Mouse (Mus musculus): ENCODE measurements around the gene Fam20b.
A peak's percentile ranks its signal among the peaks of the same experiment; 100 is the strongest.
"Not testable (repeated sequence)": the region's sequence is repeated elsewhere in the genome, so short reads cannot be mapped to it uniquely, and the experiment has no call there.

Gene Fam20b

GRCm38 (mm10) chr1:156669208-156669983 lies 49.5 kb downstream of the Fam20b start:
- no peak for DNase-seq

DNA sequence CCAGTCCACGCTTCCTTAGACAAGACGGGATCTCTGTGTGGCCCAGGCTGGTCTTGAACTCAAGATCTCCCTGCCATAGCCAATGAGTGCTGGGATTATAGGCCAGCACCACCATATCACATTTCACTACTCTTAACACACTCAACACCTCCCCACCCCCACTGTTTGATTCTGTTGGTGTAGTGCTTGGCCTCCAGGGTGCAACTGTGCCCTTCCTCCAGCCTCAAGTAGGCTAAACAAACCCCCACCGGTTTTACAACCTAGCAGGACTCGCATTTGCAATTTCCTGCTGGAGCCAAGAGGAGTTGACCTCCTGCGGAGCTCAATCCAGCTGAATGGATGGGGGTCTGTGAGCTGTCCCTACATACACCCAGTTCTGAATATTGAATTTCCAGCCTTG lies 50.3 kb downstream of the Fam20b start:
- peak; percentile 21 to 58 for DNase-seq

DNA sequence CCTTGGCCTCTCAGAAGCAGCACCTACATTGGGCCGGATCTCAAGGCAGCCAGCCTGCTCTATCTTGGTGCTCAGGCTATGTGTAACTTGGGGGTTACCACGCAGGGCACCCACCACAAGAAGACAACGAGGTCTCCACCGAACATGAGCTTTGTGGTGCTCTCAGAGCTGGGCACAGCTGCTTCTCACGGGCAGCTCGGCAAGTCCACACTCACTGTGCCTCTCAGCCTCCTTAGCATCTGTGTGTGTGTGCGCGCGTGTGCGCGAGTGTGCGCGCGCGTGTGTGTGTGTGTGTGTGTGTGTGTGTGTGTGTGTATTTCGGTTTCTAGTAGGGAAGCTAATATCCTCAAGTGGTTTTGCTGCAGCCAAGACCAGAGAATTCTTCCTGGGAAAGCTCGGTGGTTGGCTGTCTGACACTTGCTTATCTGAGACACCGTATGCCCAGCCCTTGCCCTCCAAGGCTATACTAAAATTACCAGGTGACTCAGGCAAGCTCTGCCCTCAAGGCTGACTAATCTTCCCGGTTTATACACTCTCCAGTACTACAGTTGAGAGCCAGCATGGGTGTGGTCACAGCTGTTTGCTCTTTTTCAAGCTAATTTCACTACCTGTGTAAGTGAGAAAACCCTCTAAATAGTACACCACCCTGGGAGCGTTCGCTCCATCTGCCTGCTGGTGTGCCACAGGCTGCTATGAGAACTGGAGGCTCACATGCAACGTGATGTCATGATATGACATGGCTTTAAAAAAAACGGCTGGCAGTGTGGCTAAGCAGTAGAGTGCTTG lies 51.6 kb downstream of the Fam20b start:
- DNase-seq: no peak

DNA sequence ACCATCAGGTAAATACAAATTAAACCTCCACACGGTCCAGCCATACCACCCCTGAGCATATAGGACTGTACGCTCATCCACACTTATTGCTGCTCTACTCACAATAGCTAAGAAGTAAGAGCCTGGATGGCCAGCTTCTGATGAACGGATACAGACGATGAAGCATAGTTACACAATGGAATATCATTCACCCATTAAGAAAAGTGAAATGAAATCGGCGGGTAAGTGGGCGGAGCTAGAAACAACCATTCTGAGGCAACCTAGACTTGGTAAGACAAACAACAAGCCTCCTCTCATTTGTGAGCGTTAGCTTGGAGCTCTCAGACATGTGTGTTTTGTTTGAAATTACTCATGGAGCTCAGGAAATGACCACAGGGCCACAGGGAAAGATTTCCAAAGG lies 53.1 kb downstream of the Fam20b start:
- no peak for DNase-seq

GRCm38 (mm10) chr1:156660660-156661236 lies 58.1 kb downstream of the Fam20b start:
- not testable (repeated sequence) for DNase-seq

DNA sequence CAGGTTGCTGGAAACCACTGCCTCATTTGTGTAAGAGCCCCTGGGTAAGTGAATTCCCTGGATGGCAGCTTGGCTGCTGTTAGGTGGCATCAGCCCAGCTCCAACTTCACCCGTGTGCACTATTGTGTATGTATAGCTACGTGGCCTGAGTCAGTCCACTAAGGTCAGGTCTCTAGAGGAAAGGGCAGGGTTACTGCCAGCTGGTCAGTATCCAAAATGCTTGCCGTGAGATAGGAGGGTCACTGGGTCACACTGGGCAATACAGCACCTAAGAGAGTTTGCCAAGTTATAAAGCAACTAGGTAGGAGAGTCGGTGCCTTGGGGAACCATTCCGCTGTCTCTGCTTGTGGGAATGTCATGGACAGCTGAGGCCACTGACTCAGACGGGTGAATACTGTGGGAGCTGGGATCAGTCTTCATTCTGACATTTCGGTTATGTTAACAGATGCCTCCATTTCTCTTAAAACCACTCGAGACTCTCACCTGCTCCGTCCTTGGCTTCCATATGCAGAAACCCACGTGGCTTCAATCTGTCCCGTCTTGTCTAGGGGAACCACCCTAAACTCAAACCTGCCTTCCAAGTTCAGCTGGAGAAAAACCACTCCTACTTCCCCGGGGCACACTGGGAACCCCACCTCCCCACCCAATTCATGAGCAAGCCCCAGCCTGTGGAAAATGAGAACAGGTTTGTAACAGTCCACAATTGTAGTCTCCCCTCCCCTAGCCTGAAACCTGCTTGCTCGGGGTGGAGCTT lies 58.8 kb downstream of the Fam20b start:
- peak in 1 of 2 experiments; percentile 19 for DNase-seq

- peak in 1 of 2 experiments; percentile 33 for DNase-seq
Observed at GRCm38 (mm10) chr1:156658676-156659075, 60.2 kb downstream of the Fam20b start.

DNA sequence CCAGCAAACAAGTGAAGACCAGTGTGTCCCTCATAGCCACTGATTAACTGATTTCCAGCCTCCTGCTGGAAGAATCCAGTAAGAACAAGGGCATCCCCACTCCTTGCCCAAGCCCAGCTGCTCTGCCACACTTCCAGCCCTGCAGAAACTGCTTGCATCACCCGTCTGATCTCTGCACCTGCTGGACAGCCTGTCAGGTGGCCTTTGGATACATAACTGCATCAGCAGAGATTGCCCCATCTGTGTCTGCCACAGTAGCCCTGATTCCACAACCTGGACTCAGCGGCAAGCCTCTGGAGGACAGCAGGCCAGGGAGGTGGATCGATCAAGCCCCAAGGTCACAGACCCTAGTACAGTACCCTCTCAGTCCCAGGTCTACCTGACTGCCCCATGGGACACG lies 61.4 kb downstream of the Fam20b start:
- peak; percentile 24 to 72 for DNase-seq

DNA sequence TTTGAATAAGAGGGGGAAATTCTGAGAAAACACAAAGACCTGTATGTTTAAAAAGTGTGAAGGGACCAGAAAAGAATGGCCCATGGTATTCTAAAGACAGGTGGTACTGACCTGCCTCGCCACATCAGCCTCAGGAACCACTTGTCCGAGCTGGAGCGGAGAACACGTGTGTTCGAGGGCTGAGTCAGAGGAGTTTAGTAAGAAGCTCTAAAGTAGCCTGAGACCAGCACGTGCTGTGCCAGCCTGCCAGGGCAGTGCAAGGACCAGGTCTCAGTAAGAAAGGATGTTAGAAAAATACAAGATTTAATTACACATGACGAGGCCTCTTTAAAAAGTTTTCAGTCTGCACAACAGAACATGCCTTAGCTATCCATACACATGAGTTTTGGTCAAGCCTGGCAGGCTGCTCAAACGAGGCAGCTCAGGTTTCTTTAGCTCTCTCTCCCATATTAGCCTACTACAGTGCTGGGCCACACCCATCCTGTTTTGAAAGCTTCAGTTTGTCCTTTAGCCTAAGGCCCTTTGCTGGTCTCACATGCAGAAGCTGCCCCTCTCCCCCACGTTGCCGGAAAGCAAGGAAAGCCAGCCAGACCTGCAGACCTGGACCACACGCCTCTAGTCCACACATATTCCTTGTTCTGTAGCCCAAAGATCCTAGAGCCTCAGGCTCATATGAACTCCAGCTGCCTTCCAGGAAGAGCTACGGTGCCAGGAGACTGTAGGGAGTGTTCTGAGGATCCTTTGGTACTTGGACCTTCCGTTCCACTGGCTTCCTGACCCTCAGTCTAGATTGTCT lies 64.0 kb downstream of the Fam20b start:
- no peak for DNase-seq

GRCm38 (mm10) chr1:156652189-156652822 lies 66.6 kb downstream of the Fam20b start:
- DNase-seq: no peak

- DNase-seq: no peak
Observed at GRCm38 (mm10) chr1:156650631-156651030, 68.3 kb downstream of the Fam20b start.

DNA sequence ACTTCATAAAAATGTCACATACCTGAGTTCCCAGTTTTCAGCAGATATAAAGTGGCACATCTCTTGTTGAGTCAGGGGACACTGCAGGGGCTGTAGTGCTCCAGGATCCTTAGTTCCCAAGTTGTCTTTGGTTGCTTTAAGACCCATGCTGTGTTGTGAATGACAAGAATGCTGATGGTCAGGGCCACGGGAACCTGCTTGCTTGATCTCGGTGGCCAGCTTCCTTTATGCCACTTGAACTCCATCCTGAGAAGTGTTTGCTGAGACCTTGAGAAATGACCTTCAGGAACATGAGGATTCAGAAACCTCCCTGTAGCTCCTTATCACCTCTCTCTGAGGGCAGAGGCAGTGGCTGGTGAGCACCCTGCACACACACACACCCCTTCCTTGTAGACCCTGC lies 70.2 kb downstream of the Fam20b start:
- no peak for DNase-seq

GRCm38 (mm10) chr1:156645971-156646370 lies 72.9 kb downstream of the Fam20b start:
- no peak for DNase-seq

- DNase-seq: peak in 1 of 2 experiments; percentile 45
Observed at GRCm38 (mm10) chr1:156644780-156645523, 73.9 kb downstream of the Fam20b start.

- no peak for DNase-seq
Observed at GRCm38 (mm10) chr1:156644061-156644460, 74.8 kb downstream of the Fam20b start.

GRCm38 (mm10) chr1:156642813-156643212 lies 76.1 kb downstream of the Fam20b start:
- no peak for DNase-seq

DNA sequence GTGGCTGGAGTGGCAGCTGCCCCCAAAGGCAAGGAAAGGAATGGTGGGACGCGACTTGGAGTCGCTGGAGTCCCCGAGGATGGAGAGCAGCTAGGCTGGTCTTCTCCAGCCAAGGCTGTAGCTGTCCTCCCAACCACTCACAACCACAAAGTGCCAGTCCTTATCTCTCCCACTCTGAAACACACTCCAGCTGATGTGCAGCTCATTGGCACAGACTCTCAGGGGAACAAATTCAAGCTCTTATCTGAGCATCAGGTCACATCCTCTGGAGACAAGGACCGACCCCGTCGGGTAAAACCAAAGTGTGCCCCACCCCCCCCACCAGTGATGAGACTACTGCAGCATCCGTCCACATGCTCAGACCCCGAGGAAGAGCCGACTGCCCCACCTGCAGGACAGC lies 77.1 kb downstream of the Fam20b start:
- DNase-seq: no peak

DNA sequence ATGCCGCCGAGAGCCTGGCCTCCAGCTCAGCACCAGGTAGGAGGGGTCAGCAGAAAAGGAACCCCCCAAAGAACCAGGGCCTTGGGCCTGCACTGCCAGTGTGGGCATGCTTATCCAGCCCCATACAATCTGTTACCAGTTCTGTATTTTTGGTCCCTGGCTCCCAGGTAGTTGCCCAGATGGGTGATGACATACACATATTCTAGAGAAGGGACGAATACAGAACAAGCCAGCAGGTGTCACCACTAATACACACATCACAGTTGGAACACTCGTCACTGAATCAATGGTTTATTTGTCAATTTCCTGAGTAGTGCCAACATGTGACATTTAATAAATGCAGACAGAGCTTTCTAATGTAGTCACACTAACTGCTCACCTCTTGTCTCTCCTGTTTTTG lies 78.3 kb downstream of the Fam20b start:
- no peak for DNase-seq

DNA sequence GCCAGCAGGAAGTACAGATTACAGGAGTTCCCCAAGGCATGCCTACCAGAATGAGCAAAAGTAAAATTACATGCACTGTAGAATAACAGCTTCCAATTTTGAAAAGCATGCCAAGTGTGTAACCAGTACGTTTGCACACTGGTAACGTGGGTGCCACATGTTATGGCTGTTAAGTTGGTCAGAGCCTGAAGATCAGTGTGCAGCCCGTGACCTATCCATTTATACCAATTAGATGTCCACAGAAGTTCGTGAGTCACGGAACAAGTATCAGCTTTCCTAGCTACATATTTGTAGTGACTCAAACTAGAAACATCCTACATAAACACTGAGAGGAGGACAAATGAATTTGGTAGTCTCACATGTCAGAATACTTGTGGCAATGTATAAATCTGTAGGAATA lies 79.4 kb downstream of the Fam20b start:
- DNase-seq: no peak

DNA sequence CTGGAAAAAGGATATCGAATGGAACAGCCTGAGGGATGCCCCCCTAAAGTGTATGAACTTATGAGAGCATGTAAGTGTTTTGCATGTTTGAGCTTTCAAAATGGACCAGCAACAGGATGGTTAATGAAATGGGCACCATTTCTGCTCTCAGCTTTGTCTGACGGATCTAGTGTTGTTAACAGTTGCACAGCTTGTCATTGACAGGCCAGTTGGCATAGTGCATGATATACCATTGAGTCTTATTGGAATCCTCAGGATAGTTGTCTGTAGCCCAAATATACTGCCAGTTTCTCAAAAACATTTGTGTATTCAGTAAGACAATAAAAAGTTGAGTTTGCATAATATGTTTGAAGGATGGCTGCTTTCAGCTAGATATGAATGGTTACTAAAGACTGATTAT lies 83.7 kb downstream of the Fam20b start:
- DNase-seq: no peak

- peak; percentile 42 to 51 for DNase-seq
Observed at GRCm38 (mm10) chr1:156633095-156633494, 85.8 kb downstream of the Fam20b start.
